Mouse (Mus musculus) thymus, postnatal 36 days (tissue): ENCODE measurements around the gene Kcnip4.

Experiments
- DNase-seq, 2 experiments: peaks; one replicate each; pipeline ENCODE4 v3.0.0; 2022; ENCODE audit warnings: mixed read lengths in 2 of 2

Gene Kcnip4

DNA sequence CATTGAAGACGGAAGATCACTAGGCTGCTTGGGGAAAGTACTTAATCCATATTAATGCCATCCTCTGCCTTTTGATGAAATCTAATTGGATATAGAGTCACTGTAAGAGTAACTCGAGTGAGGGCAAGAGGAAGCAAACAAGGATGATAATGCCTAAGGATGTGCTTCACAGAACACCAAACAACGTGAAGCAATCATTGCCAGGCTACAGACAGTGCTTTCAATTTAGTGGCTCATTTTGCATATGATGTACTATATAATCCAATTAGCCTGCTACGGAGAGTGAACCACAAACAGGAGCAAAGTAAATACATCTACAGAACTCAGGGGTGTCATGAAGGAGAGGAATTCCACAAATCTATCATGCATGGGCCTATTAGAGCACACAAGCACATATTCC is 280.3 kb downstream of the Kcnip4 start:
- no peak for DNase-seq

DNA sequence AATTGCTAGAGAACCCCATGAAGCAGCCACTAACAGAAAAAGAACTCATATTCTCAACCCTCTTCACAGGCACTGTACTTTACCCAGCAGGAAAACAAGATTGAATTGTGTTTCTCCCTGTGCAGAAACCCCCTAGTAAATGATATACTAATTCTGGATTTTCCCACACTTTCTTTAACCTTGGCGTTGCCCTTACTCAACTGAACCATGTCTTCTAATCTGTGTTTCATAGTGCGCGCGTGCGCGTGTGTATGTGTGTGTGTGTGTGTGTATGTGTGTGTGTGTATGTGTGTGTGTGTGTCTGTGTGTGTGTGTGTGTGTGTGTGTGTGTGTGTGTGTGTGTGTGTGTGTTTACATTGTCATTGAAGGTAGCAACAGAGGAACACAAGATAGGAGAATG is 283.0 kb downstream of the Kcnip4 start:
- no peak for DNase-seq

DNA sequence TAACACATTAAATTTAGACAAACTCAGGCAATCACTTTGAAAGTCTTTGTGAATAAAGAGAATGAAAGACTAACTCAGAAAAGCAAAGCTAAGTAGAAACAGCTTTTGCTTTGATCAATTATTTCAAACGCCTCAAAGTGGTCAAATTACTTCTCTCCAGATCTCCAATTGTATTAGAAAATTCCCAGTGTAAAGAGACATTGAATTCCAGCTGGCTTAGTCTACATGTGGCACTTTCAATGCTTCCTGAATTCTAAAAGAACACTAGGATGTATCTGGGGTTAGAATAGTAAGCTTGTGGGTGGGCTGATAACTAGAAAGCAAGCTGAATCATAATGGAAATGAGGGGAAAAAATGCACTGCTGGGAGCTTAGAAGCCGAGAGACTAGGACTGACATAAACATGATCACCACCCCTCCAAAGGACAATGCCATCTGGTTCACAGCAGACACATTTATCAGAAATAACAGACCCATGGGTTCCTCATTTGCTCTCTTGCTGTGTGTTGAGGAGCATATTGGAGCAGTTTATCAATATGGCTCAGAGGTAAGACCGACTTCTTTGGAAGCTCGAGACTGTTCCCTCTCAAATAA is 323.4 kb downstream of the Kcnip4 start:
- no peak for DNase-seq

DNA sequence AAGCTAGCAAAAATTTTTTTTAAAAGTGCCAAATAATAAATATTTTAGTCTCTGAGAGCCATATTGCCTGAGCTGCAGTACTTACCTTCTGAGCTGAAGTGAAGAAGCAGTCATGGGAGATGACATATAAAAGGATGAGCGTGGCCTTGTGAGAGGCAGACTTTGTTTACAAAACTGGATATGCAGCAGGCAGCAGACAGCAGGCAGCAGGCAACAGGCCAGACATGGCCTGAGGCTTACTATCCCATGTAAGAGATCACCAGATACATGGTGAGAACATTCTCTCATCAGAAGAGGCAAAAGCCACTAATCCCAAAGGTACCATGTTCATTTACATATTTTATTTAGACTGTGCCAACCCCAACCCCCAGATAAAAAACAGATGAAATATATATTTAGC is 336.5 kb downstream of the Kcnip4 start:
- DNase-seq: no peak

DNA sequence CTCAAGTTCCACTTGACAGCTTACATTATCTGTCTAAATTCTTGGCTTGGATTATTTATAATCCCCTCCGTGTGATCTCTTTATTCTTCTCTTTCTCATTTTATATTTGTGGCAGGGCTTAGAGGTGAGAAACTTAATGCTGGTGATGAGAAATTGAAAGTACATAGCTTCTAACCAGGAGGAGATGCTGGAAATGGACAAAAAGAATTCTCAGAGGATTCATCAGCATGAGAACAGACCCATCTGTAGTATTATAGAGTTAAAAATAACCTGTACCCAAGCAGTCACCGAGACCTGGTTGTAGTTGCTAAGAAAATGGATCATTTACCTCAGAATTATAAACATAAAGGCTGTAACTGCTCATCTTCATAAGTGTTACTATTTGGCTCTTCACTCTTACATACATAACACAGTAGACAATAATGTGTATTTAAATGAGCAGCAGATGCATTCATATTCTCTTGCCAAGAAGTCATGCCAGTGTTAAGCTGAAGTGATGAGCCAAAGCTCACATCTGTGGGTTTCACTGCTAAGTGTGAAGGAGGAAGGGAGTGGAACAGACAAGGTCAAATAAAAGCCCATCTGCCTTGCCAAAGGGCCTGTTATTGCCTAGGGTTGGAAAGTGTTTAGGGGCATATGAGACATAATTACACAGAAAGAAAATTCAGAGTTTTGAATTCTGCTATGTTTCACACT is 374.4 kb downstream of the Kcnip4 start:
- no peak for DNase-seq

DNA sequence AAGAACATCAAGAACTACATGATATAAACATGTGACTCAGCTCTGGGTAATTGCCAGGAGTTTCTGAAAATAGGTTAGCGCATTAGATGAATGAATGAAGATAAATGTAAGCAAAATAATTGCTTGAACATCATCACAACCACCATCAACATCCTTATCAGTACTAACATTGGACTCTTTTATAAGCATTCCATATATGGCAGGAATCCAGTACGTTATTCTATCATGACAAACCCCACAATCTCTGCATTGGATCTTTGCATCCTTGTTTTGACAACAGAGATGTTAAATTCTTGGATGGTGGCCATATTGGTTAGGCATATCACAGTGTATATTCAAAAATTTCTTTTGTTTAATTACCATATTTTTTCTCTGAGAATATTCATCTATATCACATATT is 375.0 kb downstream of the Kcnip4 start:
- no peak for DNase-seq

DNA sequence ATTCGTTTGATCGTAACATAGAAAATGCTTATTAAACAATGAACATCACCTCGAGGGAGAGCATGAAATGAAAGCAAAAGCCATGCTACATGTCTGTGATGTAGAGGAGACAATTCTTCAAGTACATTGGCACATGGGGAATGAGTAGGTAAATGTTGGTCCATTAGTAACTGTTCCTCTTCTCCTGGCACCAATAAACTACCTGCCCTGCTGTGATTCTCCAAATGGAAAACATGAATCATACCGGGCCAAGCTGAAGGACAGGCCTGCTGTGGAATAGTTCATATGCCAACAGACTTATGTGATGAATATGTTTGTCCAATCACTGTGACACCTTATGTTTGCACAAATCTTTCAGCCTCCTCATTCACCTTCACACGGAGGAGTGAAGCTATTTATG is 429.3 kb downstream of the Kcnip4 start:
- no peak for DNase-seq

DNA sequence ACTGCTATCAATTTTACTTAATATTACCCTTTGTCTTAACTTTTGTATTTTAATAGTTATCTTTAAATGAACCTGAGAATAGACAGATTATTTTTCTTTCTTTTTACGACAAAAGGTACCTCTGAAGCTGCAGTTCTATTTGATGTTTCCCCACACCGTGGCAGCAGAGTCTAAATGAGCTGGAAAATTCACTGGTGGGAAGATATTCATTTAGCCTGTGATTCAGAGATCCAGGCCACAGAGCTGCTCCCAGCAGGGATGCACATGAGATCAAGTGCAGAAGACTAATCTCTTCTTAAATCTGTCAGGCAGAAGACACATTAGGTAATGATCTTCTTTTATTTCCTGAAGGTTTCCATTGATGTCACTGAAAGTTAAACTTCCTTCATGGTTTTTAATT is 429.8 kb downstream of the Kcnip4 start:
- DNase-seq: no peak

DNA sequence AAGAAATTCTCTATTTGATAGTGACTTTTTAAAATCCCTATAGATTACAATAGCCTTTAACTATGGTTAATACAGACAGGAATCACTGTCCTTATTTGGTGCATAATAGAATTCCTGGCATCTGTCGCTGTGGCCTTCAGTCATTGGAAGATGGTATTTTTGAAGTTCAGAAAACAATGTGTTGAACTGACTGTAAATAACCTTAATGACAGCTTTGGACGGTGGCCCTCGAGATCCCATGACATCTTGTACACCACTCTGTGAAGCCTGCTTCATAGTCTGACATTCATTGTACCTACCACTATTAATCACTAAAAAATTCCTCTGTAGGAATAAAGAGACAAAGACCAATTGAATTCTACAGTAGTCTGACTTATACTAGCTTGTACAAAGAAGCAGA is 430.4 kb downstream of the Kcnip4 start:
- DNase-seq: no peak

DNA sequence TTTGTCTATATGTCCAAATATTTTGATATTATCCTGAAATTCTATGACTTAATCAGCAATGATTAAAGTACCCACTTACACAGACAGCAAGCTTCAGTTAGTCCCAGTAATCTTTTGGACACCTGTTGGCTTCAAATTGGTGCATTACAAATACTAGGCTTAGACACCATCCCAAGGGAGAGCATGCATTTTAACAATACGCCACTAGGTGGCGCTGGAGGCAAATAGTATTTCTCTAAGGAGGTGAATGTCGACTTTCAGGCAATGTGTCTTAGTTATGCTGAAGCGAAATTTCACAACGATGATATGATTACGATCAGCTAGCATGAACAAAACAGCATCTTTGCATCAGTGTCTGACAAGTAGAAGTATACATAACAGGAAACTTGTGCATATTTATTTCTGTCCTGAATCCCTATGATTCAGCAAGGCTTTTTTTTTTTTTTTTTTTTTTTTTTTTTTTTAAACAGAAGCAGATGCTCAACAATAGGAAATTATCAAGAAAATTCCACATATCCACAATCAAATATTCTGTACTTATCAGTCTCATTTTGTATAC is 434.5 kb downstream of the Kcnip4 start:
- peak; percentile 4 to 8 for DNase-seq

DNA sequence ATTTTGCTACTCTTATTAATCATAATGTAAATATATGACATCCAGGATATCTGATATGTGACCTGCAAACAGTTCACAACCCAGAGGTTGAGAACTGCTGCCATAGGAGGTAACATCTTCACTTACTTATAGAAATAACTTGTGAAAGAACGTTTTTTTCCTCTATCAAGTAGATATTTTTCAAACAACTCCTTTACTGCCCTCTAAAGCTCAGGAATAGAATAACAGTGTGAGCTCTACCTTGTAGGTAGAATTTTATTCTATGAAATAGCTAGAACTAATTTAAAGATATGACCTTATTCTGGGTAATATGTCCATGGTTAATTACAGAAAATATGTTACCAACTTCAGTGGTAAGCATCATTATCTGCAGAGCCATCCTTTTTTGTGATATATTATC is 459.1 kb downstream of the Kcnip4 start:
- DNase-seq: no peak

DNA sequence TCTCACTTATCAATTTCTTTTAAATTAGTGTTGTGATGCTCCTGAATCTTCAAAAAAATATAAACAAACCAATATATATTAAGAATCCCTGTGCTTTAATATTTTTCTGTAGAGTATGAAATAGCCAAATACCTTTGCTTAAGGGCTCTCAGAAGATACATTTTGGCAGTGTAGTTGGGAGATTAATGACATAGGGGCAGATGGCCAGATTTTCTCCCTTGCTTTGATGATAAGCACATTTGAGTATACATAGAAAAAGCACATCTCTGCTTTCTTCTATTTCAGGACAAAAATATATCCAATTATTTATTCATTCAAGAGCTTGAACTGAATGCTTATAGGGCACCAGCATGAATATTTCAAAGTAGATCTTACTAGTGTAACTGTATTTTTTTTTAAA is 465.8 kb downstream of the Kcnip4 start:
- DNase-seq: no peak

DNA sequence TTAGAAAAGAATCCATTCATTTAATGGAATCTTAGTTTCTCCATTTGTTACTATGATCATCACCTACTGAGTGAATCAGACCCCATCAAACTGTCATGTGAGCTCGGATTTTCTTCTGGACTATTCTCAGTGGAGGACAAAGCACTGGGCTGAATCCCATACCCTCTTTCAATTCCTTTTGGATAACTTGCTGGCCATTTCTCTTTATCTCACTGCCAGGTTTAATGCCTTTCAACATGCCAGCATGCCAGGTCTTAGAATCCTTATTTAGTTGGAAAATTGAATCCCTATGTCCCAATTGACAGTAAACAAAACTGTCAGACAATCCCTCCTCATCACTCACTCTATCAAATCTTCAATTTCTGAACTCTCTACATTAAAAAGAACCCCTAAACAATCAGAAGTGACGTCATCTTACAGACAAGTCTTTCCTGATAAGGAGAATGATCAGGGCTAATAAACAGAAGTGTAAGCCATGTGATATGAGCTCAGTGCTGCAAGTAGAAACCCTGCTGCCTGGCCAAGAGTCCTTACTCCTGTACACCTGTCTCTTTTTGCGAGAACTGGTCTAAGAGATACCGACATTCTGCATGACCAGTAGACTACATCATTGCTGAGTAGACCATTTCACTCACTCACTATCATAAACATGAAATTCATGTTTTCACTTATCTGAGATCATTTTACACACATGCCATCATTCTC is 466.9 kb downstream of the Kcnip4 start:
- no peak for DNase-seq

DNA sequence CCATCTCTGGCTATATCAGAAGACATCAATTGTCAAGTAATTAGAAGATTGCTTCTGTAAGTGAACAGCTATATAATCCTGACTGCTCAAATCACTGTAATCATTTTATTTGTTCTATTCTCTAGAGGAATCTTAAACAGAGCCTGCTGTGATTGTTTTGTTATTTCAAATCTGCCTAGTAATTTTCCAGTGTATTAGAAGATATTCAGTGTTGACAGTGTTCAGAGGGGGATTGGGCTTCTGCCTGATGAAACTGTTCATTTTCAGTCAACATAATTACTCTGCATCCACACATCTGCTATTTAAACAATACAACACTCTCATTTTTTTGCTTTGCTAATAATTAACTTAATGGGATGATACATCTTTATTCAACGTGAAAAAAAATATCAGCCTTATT is 476.7 kb downstream of the Kcnip4 start:
- DNase-seq: no peak

DNA sequence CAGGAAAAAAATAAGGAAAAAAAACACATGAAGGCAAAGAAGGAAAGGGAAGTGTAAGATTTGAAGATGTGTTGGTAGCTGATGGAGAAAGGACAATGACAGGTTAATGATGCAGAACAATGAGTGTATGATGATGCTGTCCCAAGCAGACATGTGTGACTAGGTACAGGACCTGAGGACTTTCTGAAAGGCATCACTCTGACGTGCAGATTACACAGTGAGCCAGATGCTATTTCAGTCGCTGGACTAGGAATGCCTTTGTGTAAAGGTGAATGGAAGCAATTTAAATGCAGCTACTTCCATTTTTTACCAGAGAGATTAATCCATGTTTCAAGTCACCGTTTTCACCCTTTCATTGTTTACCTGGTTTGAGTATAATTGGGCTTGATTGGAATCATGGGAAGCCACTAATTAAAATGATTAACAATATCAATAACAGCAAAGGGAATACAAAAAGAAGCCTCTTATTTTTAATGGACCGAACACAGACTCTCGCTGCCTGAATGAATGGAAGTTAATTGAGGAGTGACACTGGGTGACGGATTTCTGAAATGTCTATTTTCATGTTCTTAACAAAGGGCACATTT is 483.4 kb downstream of the Kcnip4 start:
- no peak for DNase-seq

DNA sequence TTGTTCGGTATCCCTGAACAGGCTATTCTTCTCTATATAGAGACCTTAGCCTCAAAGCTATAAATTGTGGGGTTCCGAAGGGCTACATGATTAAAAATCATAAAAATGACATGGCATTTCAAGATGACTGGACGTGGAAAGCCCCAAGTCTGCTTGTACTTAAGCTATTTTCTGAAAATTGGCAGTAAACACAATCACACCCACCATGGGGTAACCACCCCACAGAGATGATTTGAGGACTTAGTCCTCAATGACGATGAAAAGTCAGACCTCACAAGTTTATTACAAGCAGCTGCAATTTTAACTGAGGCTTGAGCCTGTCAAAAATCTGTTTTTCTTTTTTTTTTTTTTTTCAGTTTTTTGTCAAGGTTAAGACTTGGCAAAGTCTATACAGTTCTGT is 527.3 kb downstream of the Kcnip4 start:
- DNase-seq: no peak

DNA sequence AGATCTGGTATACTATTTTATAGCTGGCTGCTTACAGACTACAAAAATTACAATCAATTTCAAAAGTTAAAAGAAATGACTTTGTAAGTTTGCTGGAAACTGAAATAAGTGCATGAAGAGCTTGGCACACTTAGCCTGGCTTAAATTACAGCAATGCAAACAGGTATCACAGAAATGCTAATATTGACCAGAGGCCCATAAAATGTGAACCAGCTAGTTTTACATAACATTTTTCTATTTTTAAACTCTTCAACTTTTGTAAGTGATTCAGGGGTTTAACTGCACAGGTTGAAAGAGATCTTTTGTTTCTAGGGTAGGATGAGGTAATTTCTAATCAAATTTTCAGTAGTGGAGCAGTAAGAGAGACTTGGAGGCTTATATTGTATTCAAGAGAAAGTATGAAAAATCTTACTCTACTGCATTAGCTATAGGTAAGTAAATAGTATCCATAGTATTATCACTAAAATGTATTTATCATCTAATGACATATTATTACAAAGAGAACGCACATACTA is 535.5 kb downstream of the Kcnip4 start:
- DNase-seq: no peak

DNA sequence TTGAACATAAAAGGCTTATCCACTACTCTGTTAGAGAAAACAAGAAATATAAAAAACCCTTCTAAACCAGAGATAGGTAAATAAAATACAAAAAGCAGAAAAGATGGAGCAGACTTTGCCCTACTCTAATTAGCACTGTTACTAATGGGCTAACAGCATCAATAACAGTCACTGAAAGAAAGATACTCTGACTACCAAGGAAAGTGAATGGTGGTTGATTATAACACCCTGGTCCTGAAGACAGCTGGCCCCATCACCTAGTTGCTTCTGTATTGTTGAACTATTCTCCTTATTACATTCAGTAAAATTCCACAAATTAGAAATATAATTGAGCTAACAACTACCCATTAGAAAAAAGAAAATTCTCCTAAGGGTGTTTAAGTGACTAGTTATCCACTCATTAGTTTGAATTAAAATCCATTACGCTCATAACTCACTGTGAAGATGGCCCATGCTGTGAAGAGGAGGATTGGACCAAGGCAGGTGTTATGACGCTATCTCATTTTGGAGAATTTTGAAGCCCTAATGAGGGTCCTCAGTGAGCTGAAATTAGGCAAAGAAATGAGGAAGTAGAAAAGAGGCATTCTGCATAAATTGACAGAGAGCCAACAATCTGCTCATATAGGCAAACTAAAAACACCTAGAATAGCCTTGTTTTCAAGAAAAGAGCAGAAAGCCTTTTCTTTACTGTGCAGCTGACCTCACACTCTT is 582.2 kb downstream of the Kcnip4 start:
- DNase-seq: no peak

DNA sequence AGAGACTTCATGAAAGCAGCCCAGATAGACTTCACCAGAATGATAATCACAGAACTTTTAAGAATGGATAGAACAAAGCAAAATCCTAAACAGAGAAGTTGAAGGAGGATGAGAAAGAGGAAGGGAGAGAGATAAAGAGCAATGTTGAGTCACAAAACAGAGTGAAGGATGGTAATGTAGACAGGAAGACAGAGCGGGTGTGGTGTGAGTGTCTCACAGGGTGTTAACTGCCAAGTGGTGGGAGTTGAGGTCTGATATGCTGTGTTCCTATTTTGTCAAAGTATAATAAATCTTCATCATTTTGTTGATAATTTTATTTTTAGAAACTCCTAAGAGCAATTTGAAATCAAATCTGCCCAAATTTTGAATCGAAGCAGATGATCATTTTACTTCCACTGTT is 592.8 kb downstream of the Kcnip4 start:
- DNase-seq: no peak

DNA sequence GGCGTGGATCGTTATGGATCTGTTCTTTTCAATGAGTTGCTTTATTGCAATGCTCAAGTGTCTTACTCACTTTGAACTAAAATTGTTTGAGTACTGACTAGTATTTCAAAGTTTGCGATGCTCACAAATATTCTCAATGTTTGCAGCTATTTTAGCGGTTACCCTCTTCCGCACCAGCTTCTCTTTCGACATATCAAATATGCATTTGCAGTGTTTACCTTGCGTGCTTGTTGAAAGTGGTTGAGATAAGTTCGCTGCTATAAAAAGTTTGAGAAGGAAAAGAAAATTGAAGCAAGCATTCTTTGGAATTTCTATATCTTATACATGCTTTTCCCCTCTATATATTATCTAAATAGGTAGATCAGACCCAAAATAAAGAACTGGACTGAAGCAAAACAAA is 634.5 kb downstream of the Kcnip4 start:
- DNase-seq: no peak

DNA sequence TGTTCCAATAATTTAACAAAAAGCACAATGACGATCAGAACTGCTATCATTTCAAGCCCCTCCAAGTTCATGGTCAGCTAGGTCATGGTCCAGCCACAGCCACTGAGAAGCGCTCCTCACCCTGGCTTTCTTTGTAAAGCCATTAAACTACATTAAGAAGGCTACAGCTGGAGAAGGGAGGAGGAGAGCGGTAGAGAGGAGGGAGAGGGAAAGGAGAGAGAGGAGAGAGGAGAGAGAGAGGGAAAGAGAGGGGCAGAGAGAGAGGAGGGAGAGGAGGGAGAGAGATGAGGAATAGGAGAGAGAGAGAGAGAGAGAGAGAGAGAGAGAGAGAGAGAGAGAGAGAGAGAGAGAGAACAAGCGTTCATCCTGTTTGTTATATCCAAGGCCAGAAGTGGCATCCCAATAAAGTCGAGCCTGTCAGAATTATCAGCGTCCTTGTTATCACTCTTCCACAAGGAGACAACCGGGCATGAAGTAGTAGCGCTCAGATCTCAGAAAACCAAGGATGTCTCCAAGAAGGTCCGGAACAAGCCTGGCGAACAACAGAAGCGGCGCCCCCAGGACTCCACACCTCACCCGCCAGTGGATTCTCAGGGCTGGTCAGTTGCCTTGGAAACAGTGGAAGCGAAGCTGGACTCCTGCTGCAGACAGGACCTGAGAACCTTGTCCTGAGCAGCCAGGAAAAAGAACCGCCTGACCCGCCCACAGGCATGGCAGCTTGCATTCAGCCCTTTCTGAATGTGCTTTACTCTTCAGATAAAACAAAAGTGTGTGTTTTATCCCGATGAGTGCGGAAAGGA is 635.1 kb downstream of the Kcnip4 start:
- no peak for DNase-seq

DNA sequence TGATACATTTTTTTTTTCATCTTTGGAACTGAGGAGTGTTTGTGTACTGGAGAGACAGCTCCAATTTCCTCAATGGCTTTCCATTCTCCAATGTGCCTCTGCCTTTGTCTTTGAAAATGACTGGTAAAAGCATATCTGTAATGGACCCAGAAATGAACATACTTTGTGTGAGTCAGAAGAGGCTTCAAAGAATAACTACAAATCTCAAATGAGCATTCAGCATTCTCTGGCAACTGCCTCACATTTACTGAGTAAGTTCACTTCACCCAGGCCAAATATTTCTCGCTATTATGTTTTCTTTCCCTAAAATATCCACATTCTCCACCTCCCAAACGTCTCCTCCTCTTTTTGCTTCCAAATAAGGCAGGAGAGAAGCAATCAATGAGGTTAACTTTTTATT is 646.6 kb downstream of the Kcnip4 start:
- DNase-seq: no peak
